Mouse (Mus musculus) cerebellum, postnatal 36 days (tissue): ENCODE data around the gene Hmmr.

Experiments used
- DNase-seq, 2 experiments: peaks; one replicate each; pipeline ENCODE4 v3.0.0; 2021 to 2022; ENCODE audit warnings: mixed read lengths in 2 of 2

Gene Hmmr

DNA sequence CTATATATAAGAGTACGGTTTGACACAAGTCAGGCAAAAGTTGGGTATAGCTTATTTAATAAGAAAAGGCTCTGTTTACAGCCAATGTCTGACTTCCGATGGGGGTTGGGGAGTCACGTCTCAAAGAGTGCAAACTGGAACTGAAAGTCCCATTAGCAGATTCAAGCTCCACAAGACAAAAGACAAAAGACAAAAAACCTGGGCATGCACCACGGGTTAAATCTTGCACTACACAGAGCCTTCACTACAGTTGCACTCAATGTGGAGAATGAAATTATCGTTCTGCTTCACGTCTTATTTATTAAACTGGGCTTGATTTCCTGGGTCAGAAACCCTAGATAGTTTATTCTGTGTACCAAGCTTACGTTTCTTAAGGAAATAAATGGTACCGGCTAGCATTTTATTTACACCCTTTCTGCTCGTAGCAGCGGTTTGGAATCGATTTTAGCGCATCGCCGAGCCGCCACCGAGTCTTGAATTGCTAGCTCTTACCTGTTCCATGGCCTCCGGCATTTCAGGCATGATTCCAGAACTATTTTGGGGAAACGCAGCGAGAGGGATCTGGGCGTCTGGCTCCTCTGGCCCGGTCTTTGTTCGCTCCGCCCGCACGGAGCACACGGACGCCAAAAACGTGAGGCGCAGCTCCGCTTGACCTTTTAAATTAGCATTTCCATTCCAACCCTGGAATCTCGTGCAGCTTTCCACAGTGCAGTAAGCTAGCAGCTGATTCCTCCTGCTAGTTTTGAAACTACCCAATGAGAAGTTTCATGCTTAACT is 38.7 kb downstream of the Hmmr start:
- DNase-seq: peak; percentile 76 to 83

DNA sequence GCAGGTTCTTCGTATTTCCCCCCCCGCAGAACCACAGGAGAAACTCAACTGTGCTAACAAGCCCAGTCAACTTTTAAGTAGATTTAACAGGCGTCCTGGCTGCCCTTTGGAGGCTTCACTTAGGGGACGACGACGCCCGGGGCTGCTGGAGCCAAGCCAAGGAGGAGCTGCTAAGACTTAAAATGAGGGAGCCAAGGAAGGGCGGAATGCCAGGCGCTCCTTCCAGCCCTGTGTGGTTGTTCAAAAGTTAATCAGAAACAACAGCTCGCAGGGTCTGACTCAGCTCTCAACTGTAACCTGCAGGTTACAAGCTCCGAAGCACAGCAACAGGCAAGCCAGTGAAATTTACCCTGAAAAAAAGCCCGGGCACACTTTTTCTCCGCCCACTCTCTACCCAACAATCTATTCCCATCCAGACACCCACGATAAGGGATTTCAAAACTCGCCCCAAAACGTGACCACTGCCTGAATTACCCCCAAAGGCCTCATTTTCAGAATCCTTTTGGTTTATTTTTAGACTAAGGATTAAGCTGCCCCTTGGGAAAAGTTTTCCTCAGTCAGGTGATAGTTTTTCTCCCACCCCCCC is 39.8 kb downstream of the Hmmr start:
- DNase-seq: peak; percentile 53 to 57

DNA sequence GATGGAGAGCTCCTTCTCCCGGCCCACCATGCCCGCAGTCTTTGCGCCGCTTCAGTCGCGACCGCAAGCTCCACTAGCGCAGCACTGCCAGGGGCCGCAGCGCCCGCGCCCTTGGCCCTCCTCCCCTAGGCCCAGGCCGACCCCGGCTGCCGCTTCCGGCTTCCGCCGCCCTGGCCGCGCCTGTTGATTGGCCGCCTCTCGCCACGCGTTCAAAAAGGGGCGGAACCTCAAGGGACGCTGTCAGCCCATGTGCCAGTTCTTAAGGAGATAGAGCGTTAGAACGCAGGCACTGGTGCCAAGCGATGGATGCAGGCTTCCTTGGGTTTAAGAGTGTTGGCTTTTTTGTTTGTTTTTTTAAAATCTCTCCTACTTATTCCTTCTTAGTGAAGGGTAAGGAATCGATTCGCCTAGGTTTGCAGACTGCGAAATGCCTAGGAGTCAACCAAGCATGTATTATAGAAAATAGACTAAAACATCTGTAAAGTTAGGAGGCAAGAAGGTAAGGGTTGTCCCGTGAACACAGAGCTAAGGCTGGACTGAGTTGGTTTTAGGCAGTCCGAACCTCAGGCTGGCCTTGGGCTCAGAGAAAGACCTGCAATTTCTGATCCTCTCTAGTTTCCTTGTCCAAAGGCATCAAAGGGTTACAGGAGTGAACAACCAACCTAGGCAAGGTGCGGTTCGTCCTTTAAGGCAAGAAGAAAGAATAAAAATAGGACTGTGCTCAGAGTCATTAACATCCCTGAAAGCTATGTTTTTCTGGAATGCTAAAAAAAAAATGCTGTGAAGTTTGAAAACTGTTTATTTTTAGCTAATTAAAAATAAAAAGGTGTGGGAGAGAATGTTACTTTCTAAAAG is 40.5 kb downstream of the Hmmr start:
- peak; percentile 91 to 93 for DNase-seq

DNA sequence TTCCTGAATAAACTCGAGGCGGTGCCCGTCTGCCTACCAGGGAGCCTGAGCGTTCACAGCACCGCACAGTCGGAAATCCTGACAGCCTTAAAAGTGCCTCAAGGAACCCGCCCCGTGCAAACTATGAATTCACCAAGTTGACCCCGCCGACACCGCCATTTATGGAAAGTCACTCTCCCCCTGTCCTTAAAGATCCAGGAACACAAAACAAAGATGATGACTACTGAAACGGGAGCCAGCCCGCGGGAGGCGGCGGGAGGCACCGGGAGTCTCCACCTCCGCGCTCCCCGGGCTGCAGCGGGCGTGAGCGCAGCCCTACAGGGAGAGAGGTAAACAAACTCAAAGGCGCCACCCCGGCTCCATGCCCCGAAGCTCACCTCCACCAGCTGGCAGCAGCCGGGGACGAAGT is 41.1 kb downstream of the Hmmr start:
- DNase-seq: no peak

- DNase-seq: no peak
Observed at GRCm38 (mm10) chr11:40690444-40691127, 42.6 kb downstream of the Hmmr start.

DNA sequence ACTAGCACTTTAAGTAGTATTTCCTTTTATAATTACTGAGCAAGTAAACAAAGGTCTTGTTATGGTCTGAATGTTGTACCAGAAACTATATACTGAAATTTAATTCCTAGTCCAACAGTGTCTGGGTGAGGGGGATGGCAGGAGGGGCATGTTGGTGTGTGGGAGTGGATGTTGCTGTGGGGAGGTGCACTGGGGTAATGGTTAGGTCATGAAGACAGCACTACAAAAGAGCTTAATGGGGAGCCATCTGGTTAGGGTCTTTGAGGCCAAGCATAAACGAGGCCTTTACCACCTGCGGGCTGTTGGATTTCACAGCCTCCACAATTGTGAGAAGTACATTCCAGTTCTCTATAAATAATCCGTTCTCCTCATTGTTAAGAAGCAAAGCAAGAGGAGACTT is 49.9 kb downstream of the Hmmr start:
- peak in 1 of 2 experiments; percentile 18 for DNase-seq

DNA sequence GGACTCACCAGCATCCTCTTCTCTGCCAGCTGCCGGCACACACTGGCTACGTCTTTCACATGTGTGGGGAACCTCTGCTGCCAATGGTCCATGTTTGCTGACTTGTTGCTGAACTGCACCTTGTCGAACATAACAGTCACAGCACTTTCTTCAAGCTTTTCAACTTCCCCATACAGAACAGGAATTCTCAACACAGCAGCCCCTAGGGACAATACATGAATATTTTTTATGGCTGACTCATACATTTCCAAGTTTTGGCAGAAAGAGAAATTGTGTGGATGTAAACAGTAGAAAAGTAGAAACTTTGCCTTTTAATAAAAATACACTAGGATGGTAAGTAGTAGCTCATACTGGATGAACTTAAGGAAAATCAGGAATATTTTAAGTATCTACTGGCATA is 50.8 kb downstream of the Hmmr start:
- no peak for DNase-seq

GRCm38 (mm10) chr11:40677169-40677568 is 56.1 kb downstream of the Hmmr start:
- no peak for DNase-seq

- DNase-seq: no peak
Observed at GRCm38 (mm10) chr11:40675014-40675730, 58.0 kb downstream of the Hmmr start.
